Mouse (Mus musculus) gastrocnemius, adult 2 months (tissue): ENCODE measurements around the gene Serpinh1. TPM values are rescaled to one million over a fixed set of nuclear protein-coding genes. Genes with fewer than 3 reads are reported as not detected.

Source experiments
- DNase-seq: peaks from one replicate; pipeline ENCODE4 v3.0.0; 2022
- H3K27ac ChIP-seq: fragments of 200-600 bp; 2 replicates; pipeline ENCODE4 v1.8.1; 2022; ENCODE audit warnings: mild to moderate bottlenecking
- H3K4me3 ChIP-seq: fragments of 200-600 bp; 2 replicates; pipeline ENCODE4 v1.8.1; 2022; ENCODE audit warnings: mild to moderate bottlenecking, moderate library complexity
- CTCF ChIP-seq: fragments of 200-600 bp; IDR thresholded peaks from 2 replicates; pipeline ENCODE4 v1.8.1; 2022; ENCODE audit warnings: antibody characterized with exemption, mild to moderate bottlenecking, moderate library complexity
- intact Hi-C: fragments of 180-260 bp; cut with DNase I; formaldehyde crosslinking; loops from one replicate; pipeline ENCODE4 v1.15.1; 2025
- total RNA-seq, 2 experiments: library from RNA; stranded (reverse); gene quantifications; 2 replicates each; pipeline ENCODE4 v1.2.3; 2021

The Serpinh1 gene
- total RNA-seq, 2 experiments from 2014 or later = 47.0 to 124 TPM

GRCm38 (mm10) chr7:99360803-99361414 lies 7.9 kb upstream of the Serpinh1 start:
- no peak for TF ChIP-seq CTCF
- Histone ChIP-seq H3K4me3 (0 out of 2 replicates have a peak overlapping the region, but pooled peaks have one; percentile 11), H3K27ac (peak overlapping the region; percentile 89)
- no peak for DNase-seq
- intact Hi-C loops = no loop called here

DNA sequence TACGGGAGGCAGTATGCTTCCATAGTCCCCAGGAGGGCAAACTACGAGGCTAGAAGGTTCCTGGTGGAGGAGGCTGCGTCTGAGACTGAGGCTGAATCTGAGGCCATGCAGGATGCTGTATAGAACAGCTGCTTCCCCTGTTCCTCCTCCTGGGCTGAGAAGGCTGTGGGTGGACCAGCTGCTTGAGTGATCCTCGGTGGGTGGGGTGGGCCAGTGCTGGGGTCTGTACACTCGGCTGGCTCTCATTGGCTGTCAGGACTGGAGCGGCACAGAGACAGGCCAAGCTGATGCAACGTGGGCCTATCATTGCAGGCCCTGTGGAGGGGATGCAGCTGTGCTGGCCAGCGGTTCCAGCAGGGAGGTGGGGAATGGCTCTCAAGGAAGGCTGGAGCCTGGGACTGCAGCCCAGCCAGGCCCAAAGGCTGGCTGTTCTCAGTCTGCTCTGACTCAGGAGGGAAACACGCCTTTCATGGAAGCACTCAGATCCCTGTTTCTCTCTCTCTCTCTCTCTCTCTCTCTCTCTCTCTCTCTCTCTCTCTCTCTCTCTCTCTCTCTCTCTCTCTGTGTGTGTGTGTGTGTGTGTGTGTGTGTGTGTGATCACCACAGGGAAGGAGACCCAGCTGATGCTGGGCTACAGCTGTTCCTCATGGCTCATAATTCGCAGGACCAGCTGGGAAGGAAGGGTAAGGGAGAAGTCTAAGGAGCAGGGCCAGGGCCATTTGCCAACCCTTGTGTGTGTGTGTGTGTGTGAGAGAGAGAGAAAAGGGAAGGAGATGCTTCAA lies 7.2 kb upstream of the Serpinh1 start:
- no peak for TF ChIP-seq CTCF
- H3K4me3 ChIP-seq = peak overlapping the region; percentile 11; the same call in 1 of the 2 replicates
- intact Hi-C loops = no loop called here
- peak overlapping the region; percentile 89 for H3K27ac ChIP-seq
- DNase-seq = peak; percentile 92

- no peak overlapping the region for H3K27ac ChIP-seq
- no peak for TF ChIP-seq CTCF
- H3K4me3 ChIP-seq = no peak overlapping the region
- DNase-seq = no peak
- intact Hi-C loops = no loop called here
Measured at GRCm38 (mm10) chr7:99358371-99358770, 5.3 kb upstream of the Serpinh1 start.

DNA sequence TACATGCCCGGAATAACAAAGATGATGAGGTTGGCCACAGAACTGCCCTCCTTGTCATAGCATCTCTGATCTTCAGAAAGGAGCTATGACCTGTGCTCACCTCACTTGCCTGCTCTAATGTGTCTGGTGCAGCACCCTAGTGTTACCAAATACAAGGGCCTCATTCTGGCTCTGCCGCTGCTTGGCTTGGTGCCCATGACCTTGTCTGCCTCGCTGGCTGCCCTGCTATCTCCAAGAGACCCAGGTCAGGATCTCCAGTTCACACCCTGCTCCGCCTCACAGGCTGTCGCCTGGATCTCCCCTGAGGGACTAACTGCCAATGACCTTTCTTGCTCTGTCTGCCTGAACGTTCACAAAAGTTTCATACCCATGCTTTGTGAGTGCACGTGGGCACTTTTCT lies 4.2 kb upstream of the Serpinh1 start:
- no peak for TF ChIP-seq CTCF
- intact Hi-C loops = no loop called here
- Histone ChIP-seq H3K27ac (peak overlapping the region; percentile 97), H3K4me3 (no peak overlapping the region)
- DNase-seq = peak; percentile 65

GRCm38 (mm10) chr7:99356244-99356930 lies 3.3 kb upstream of the Serpinh1 start:
- peak overlapping the region; percentile 97 for H3K27ac ChIP-seq
- intact Hi-C loops = no loop called here
- no peak for TF ChIP-seq CTCF
- DNase-seq = peak; percentile 71
- peak overlapping the region; percentile 63 for H3K4me3 ChIP-seq

DNA sequence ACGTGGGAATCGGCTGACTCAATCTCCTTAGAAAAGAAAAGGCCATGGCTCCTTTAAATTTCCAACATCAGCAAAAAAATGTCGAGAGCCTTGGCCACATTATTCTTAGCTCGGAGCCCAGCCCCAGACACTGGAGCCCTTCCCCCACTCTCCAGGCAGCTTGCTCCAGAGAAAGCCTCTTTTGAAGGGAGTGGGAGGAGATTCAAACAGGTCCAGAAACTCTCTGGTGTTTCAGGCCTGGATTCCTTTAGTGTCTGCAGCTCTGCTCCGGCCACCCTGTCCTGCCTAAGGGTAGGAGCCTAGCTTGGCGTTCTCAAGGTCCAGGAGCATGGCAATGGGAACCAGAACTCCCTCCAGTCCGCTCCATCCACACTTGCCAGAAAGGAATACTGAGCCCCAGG lies 2.7 kb upstream of the Serpinh1 start:
- peak overlapping the region; percentile 63 for H3K4me3 ChIP-seq
- H3K27ac ChIP-seq = peak overlapping the region; percentile 97
- TF ChIP-seq CTCF = no peak
- peak; percentile 85 for DNase-seq
- intact Hi-C loops = no loop called here

DNA sequence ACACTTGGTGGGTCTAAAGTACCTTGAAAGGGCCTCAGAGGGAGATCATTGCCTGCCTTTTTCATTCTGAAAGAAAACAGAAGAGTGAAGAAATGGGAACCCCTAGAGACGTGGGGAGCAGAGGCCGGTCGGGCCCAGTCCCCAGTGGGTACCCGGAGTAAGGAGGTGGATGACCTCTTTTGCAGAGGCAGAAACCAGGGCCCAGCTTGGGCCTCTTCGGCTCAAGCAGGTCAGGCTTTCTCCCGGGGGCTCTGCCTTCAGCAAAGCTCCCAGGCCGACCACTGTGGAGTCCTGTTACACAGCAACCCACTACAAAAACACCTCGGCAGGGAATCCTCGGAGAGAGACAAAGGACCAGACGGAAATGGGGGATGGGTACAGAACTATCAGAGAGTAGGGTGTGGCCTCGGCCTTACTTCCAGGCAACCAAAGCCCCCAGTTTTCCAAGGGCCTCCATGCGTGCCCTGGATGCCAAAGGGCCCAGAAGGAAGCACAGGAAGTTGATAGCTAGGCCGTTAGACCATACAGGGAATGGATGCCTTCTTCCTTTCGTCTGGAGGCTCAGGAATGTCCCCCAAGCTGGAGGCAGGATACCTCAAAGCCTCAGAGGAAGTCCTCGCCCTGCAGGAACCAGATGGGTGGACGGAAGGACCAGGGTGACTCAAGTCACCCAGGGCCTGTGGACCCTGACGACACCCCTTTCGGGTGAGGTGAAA lies 1.1 kb downstream of the Serpinh1 start:
- peak; percentile 38 for DNase-seq
- peak overlapping the region; percentile 85 for H3K4me3 ChIP-seq
- no peak for TF ChIP-seq CTCF
- intact Hi-C loops = no loop called here
- peak overlapping the region; percentile 97 for H3K27ac ChIP-seq

DNA sequence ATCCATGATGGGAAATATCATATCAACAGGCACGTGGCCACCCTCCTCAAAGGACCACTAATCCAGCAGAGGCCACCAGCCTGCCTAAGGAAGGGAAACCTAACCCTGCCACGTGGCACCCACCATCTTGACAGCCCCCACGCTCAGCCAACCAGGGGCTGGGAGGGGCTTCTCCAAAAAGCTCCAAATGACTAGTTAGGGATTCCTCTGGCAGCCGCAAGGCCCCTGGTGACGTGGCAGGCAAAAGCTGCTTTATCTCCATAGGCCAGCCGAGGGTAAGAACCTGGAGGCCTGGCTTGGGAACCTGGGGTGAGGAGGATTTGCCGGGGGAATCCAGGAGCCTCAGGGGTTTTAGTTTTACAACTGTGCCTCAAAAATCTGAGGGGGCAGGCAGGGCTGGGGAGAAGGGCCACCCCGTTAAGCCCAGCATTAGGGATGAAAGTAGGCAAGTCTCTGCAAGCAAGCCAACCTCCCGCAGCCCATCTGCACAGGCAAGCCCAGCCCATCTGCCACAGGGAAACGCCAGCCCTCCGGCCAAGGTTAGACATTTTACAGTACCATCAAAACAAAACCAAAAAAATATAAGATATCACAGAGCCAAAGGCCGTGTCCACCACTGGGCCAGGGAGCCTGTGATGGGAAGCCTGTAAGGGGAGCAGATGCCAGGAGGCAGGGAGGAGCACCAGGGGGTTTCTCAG lies 1.8 kb downstream of the Serpinh1 start:
- intact Hi-C loops = no loop called here

DNA sequence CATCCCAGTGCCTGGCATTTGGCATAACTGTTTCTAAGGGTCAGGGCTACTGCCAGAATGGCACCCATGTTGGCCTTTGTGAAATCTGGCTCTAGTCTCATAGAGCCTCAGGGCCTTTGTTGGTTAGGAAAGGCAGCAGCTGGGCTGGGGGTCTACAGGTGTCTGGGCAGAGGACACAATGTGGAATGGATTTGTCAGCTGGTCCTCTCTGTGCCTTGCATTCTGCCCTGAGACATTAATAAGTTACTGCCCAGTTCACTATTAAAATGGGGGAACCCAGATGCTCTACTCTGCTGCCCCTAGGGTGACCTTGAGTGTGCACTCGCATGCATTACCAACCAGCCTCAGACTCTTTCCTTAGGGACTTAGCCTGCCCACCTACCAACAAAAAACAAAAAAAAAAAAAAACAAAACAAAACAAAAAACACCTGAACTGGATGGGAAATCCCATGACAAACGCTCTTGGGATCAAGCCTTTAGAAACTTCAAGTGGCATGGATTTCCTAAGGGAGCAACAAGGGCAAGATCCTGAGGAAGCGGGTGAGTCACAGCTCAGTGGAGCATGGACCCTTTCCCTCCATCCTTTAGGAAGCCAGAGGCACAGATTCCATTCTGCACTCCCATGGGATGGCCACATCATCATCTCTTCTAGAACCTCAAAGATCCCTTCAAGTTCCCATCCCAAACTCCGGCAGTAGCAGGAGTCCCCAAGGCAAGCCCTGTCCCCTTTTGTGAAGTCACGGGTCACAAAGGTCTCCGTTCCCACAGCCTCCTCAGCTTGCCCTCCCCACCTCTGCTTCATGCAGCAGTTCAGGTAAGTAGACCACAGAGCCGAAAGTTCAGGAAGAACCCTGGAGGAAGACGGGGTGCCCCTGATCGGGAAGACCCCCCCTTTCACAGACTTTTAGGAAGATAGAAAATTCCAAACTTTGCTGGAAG lies 3.0 kb downstream of the Serpinh1 start:
- H3K27ac ChIP-seq = peak overlapping the region; percentile 97
- DNase-seq = no peak
- no peak for TF ChIP-seq CTCF
- peak overlapping the region; percentile 85 for H3K4me3 ChIP-seq
- intact Hi-C loops = no loop called here

More for the DNA sequence above, 1.8 kb downstream of the Serpinh1 start:
- TF ChIP-seq CTCF = no peak
- Histone ChIP-seq H3K27ac (peak overlapping the region; percentile 97), H3K4me3 (peak overlapping the region; percentile 85)
- DNase-seq = peak; percentile 67

- no peak for TF ChIP-seq CTCF
- DNase-seq = no peak
- no peak overlapping the region for H3K27ac ChIP-seq
- peak overlapping the region; percentile 85 for H3K4me3 ChIP-seq
- intact Hi-C loops = no loop called here
Measured at GRCm38 (mm10) chr7:99348883-99349282, 4.2 kb downstream of the Serpinh1 start.

GRCm38 (mm10) chr7:99347268-99347667 lies 5.8 kb downstream of the Serpinh1 start:
- no peak for DNase-seq
- TF ChIP-seq CTCF = no peak
- H3K27ac ChIP-seq = no peak overlapping the region
- H3K4me3 ChIP-seq = no peak overlapping the region; the same call in 1 of the 2 replicates
- intact Hi-C loops = no loop called here
